Mouse (Mus musculus): ENCODE measurements around the gene Sbf2. TPM values are rescaled to one million over a fixed set of nuclear protein-coding genes. Genes with fewer than 3 reads are reported as not detected.

Sbf2 gene
- polyA plus RNA-seq, 1 experiment from 2014 or later = 31.6 TPM

- Histone ChIP-seq H3K27me3 (no peaks in the 10 kb centered on the region), H3K4me2 (peak overlapping the region; percentile 20; the same call in 1 of the 2 replicates), H3K9ac (peak overlapping the region; percentile 32; the same call in 1 of the 2 replicates)
Observed at GRCm38 (mm10) chr7:110296889-110297603, 317.7 kb downstream of the Sbf2 start.

GRCm38 (mm10) chr7:110289647-110290046 is 325.1 kb downstream of the Sbf2 start:
- Histone ChIP-seq H3K36me3 (no peaks in the 10 kb centered on the region), H3K4me3 (no peak overlapping the region), H3K9me3 (peaks cover 9% of the 10 kb centered on the region; the same call in 1 of the 2 replicates), H3K4me2 (no peak overlapping the region), H3K27me3 (no peaks in the 10 kb centered on the region), H3K9ac (no peak overlapping the region), H3K27ac (no peak overlapping the region), H3K4me1 (peaks cover 4% of the 10 kb centered on the region; the same call in 1 of the 2 replicates)
- no peak for ATAC-seq (ENCODE audit: insufficient number of reproducible peaks, insufficient read depth, low FRiP score, low TSS enrichment, low read depth)
- 73% methylated on average over 4 of the region's 4 CpGs for WGBS

More at GRCm38 (mm10) chr7:110296889-110297603, 317.7 kb downstream of the Sbf2 start:
- Histone ChIP-seq H3K9me3 (peaks cover 5% of the 10 kb centered on the region; the same call in 1 of the 2 replicates), H3K4me3 (no peak overlapping the region), H3K27ac (peak overlapping the region; percentile 81), H3K36me3 (no peaks in the 10 kb centered on the region), H3K4me1 (peaks cover 20% of the 10 kb centered on the region)
- 19% methylated on average over 17 of the region's 17 CpGs for WGBS
- peak; percentile 68; the same call in 1 of the 2 replicates for ATAC-seq (ENCODE audit: insufficient number of reproducible peaks, insufficient read depth, low FRiP score, low TSS enrichment, low read depth)

- Histone ChIP-seq H3K9me3 (peaks cover 9% of the 10 kb centered on the region; the same call in 1 of the 2 replicates), H3K4me1 (peaks cover 4% of the 10 kb centered on the region; the same call in 1 of the 2 replicates), H3K27ac (no peak overlapping the region), H3K9ac (no peak overlapping the region), H3K36me3 (0 out of 2 replicates have a peak, but pooled peaks cover 2% of the 10 kb centered on the region), H3K4me3 (no peak overlapping the region), H3K27me3 (no peaks in the 10 kb centered on the region), H3K4me2 (no peak overlapping the region)
- 81% methylated on average over 6 of the region's 6 CpGs for WGBS
- no peak for ATAC-seq (ENCODE audit: insufficient number of reproducible peaks, insufficient read depth, low FRiP score, low TSS enrichment, low read depth)
Observed at GRCm38 (mm10) chr7:110288731-110289191, 326.0 kb downstream of the Sbf2 start.

- 0 out of 2 replicates have a peak, but pooled peaks cover 5% of the 10 kb centered on the region for H3K36me3 ChIP-seq
- H3K27ac ChIP-seq = no peak overlapping the region
- WGBS = 89% methylated on average over 4 of the region's 4 CpGs
- H3K4me3 ChIP-seq = no peak overlapping the region
- peaks cover 9% of the 10 kb centered on the region; the same call in 1 of the 2 replicates for H3K9me3 ChIP-seq
- no peaks in the 10 kb centered on the region for H3K27me3 ChIP-seq
- H3K9ac ChIP-seq = no peak overlapping the region
- peaks cover 4% of the 10 kb centered on the region; the same call in 1 of the 2 replicates for H3K4me1 ChIP-seq
- no peak for ATAC-seq (ENCODE audit: insufficient number of reproducible peaks, insufficient read depth, low FRiP score, low TSS enrichment, low read depth)
- no peak overlapping the region for H3K4me2 ChIP-seq
Observed at GRCm38 (mm10) chr7:110288191-110288604, 326.5 kb downstream of the Sbf2 start.

GRCm38 (mm10) chr7:110287476-110288071 is 327.1 kb downstream of the Sbf2 start:
- Histone ChIP-seq H3K9me3 (peaks cover 9% of the 10 kb centered on the region; the same call in 1 of the 2 replicates), H3K36me3 (peaks cover 5% of the 10 kb centered on the region; the same call in 1 of the 2 replicates), H3K27ac (no peak overlapping the region), H3K4me2 (no peak overlapping the region), H3K27me3 (no peaks in the 10 kb centered on the region), H3K4me1 (peaks cover 4% of the 10 kb centered on the region; the same call in 1 of the 2 replicates), H3K9ac (0 out of 2 replicates have a peak overlapping the region, but pooled peaks have one; percentile 16), H3K4me3 (no peak overlapping the region)
- no peak for ATAC-seq (ENCODE audit: insufficient number of reproducible peaks, insufficient read depth, low FRiP score, low TSS enrichment, low read depth)
- WGBS = 52% methylated on average over 8 of the region's 8 CpGs

GRCm38 (mm10) chr7:110286838-110287475 is 327.8 kb downstream of the Sbf2 start:
- Histone ChIP-seq H3K9me3 (peaks cover 3% of the 10 kb centered on the region; the same call in 1 of the 2 replicates), H3K27me3 (no peaks in the 10 kb centered on the region), H3K9ac (0 out of 2 replicates have a peak overlapping the region, but pooled peaks have one; percentile 16), H3K4me1 (peaks cover 4% of the 10 kb centered on the region; the same call in 1 of the 2 replicates), H3K27ac (no peak overlapping the region), H3K4me3 (no peak overlapping the region), H3K36me3 (peaks cover 8% of the 10 kb centered on the region), H3K4me2 (0 out of 2 replicates have a peak overlapping the region, but pooled peaks have one; percentile 7)
- 6% methylated on average over 12 of the region's 12 CpGs for WGBS
- 0 out of 2 replicates have a peak, but pooled peaks have one; percentile 68 for ATAC-seq (ENCODE audit: insufficient number of reproducible peaks, insufficient read depth, low FRiP score, low TSS enrichment, low read depth)

GRCm38 (mm10) chr7:110286198-110286732 is 328.5 kb downstream of the Sbf2 start:
- Histone ChIP-seq H3K9ac (no peak overlapping the region), H3K4me1 (peaks cover 4% of the 10 kb centered on the region; the same call in 1 of the 2 replicates), H3K36me3 (peaks cover 15% of the 10 kb centered on the region), H3K27ac (no peak overlapping the region), H3K4me2 (no peak overlapping the region), H3K27me3 (no peaks in the 10 kb centered on the region), H3K4me3 (no peak overlapping the region), H3K9me3 (no peaks in the 10 kb centered on the region)
- WGBS = 74% methylated on average over 8 of the region's 8 CpGs
- no peak for ATAC-seq (ENCODE audit: insufficient number of reproducible peaks, insufficient read depth, low FRiP score, low TSS enrichment, low read depth)

GRCm38 (mm10) chr7:110285849-110286151 is 328.9 kb downstream of the Sbf2 start:
- WGBS = 65% methylated on average over 3 of the region's 3 CpGs
- Histone ChIP-seq H3K9ac (no peak overlapping the region), H3K4me2 (no peak overlapping the region), H3K4me1 (peaks cover 4% of the 10 kb centered on the region; the same call in 1 of the 2 replicates), H3K27ac (no peak overlapping the region), H3K36me3 (peaks cover 20% of the 10 kb centered on the region), H3K27me3 (no peaks in the 10 kb centered on the region), H3K4me3 (no peak overlapping the region), H3K9me3 (no peaks in the 10 kb centered on the region)
- ATAC-seq (ENCODE audit: insufficient number of reproducible peaks, insufficient read depth, low FRiP score, low TSS enrichment, low read depth) = no peak

GRCm38 (mm10) chr7:110285076-110285848 is 329.5 kb downstream of the Sbf2 start:
- Histone ChIP-seq H3K9ac (no peak overlapping the region), H3K4me3 (no peak overlapping the region), H3K27ac (no peak overlapping the region), H3K36me3 (peaks cover 24% of the 10 kb centered on the region), H3K9me3 (no peaks in the 10 kb centered on the region), H3K27me3 (no peaks in the 10 kb centered on the region), H3K4me1 (peaks cover 4% of the 10 kb centered on the region; the same call in 1 of the 2 replicates), H3K4me2 (no peak overlapping the region)
- ATAC-seq (ENCODE audit: insufficient number of reproducible peaks, insufficient read depth, low FRiP score, low TSS enrichment, low read depth) = no peak
- 89% methylated on average over 12 of the region's 12 CpGs for WGBS

GRCm38 (mm10) chr7:110283484-110284275 is 331.0 kb downstream of the Sbf2 start:
- Histone ChIP-seq H3K27me3 (no peaks in the 10 kb centered on the region), H3K4me3 (no peak overlapping the region), H3K36me3 (peaks cover 40% of the 10 kb centered on the region), H3K9me3 (no peaks in the 10 kb centered on the region), H3K4me2 (no peak overlapping the region), H3K9ac (no peak overlapping the region), H3K27ac (no peak overlapping the region), H3K4me1 (peaks cover 4% of the 10 kb centered on the region; the same call in 1 of the 2 replicates)
- ATAC-seq (ENCODE audit: insufficient number of reproducible peaks, insufficient read depth, low FRiP score, low TSS enrichment, low read depth) = no peak
- WGBS = 84% methylated on average over 6 of the region's 6 CpGs

Data from embryonic facial prominence, embryonic 13.5 days (tissue).